Mouse (Mus musculus) thymus, adult 2 months (tissue): ENCODE measurements around the gene Rsph6a.

Experiments
- CTCF ChIP-seq: fragments of 200-500 bp; IDR thresholded peaks from 2 replicates; pipeline ENCODE4 v1.5.1; 2012; ENCODE audit warnings: mild to moderate bottlenecking, control low read depth, low read length, moderate library complexity, borderline replicate concordance; ENCODE audit not compliant: control insufficient read depth, poor library complexity, insufficient read depth; ENCODE audit errors: extremely low read depth
- POLR2A ChIP-seq: fragments of 200-500 bp; IDR thresholded peaks from 2 replicates; pipeline ENCODE4 v1.6.1; 2012; ENCODE audit warnings: mild to moderate bottlenecking, low read length, control low read depth, moderate library complexity; ENCODE audit not compliant: control insufficient read depth, poor library complexity, insufficient read depth; ENCODE audit errors: extremely low read depth

- no peak for TF ChIP-seq CTCF
- TF ChIP-seq POLR2A = no peak
Measured at GRCm38 (mm10) chr7:19021048-19021447, 33.4 kb upstream of the Rsph6a start.
